Comparison of ENCODE assay signal across 26 mouse cellular contexts in the genomic region with DNA sequence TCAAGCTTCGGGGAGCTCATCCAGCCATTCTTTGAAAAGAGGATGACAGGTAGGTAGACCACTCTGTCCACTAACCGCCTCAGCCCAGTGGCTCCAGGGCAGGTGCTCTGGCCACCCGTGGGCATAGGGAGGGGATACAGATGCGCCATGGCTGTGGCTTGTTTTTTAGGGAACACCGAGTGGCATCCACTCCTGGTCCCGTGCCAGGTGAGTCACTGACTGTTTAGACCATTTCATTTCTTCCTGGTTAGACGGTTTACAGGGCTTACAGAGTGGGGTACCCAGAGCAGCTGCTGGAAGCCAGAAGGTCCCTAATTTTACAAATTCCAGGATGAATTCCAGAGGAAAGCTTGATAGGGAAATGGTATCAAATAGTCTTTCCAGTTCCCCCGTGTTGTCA. TPM values are rescaled to one million over a fixed set of nuclear protein-coding genes. Genes with fewer than 3 reads are reported as not detected.
DNase-seq lines count a peak whose midpoint lies in the region; ATAC-seq and TF ChIP-seq lines count a peak whose summit lies in the region.
"Had no signal": no experiment of that assay in that cellular context is flagged by ENCODE, and none has a peak within 500 bp of the region (broad histone marks: within the 10 kb centered on the region; RNA-seq: fewer than 3 reads in every experiment).

No protein-coding gene starts in this region.

- ATAC-seq in midbrain, postnatal 0 days (ENCODE audit: low FRiP score) = no peak
- ATAC-seq: forebrain, embryonic 13.5 days; hindbrain, embryonic 16.5 days; intestine, embryonic 16.5 days had no signal

- DNase-seq in kidney, postnatal 10 days = peak; percentile 24
- DNase-seq in kidney, postnatal 14 days = no peak
- DNase-seq in Muller cell, postnatal 12 days (ENCODE audit: inconsistent ontology term) = peak; percentile 45
- peak; percentile 52 for DNase-seq in adrenal gland, postnatal 10 days
- DNase-seq in midbrain, postnatal 0 days (ENCODE audit: low spot score) = no peak
- no peak for DNase-seq in thymus, postnatal 25 days
- DNase-seq in c-Kit-positive CD71-positive TER-119-positive erythroid progenitor cells, embryonic 14.5 days (ENCODE audit: low spot score) = no peak
- DNase-seq: cerebellum, adult 2 months; embryo, embryonic 11 days; gastrocnemius, adult 2 months; kidney, adult 9 months; lung, adult 18-20 months; lung, postnatal 10 days; right cerebral cortex, adult 18-20 months; thymus, adult 18-20 months had no signal

- no peaks in the 10 kb centered on the region for H3K4me1 ChIP-seq in midbrain, postnatal 0 days (ENCODE audit: insufficient read depth, low read length)
- H3K4me1 ChIP-seq: limb, embryonic 12.5 days; stomach, embryonic 15.5 days had no signal

- no peak overlapping the region for H3K4me2 ChIP-seq in midbrain, postnatal 0 days (ENCODE audit: low read depth, low read length, poor library complexity, severe bottlenecking)
- H3K4me2 ChIP-seq: embryonic facial prominence, embryonic 13.5 days; forebrain, embryonic 13.5 days; heart, embryonic 11.5 days; limb, embryonic 12.5 days; liver, embryonic 11.5 days; midbrain, embryonic 12.5 days; stomach, embryonic 15.5 days had no signal

- no peak for TF ChIP-seq CTCF in midbrain, postnatal 0 days (IDR thresholded peaks at IDR 0.05)

- 0 out of 2 replicates have a peak overlapping the region, but pooled peaks have one; percentile 12 for H3K27ac ChIP-seq in midbrain, postnatal 0 days (ENCODE audit: low read depth, low read length)
- H3K27ac ChIP-seq: embryonic facial prominence, embryonic 13.5 days; forebrain, embryonic 13.5 days; gastrocnemius, adult 2 months; limb, embryonic 12.5 days; midbrain, embryonic 12.5 days; stomach, embryonic 15.5 days had no signal

- no peak overlapping the region for H3K9ac ChIP-seq in midbrain, postnatal 0 days (replicated peaks; ENCODE audit: low read length, poor library complexity, severe bottlenecking)
- H3K9ac ChIP-seq: embryonic facial prominence, embryonic 13.5 days; forebrain, embryonic 13.5 days; limb, embryonic 12.5 days; midbrain, embryonic 12.5 days; stomach, embryonic 15.5 days had no signal

- no peak overlapping the region for H3K4me3 ChIP-seq in midbrain, postnatal 0 days (ENCODE audit: low read depth, low read length)
- H3K4me3 ChIP-seq: embryonic facial prominence, embryonic 13.5 days; forebrain, embryonic 13.5 days; gastrocnemius, adult 2 months; limb, embryonic 12.5 days; midbrain, embryonic 12.5 days; stomach, embryonic 15.5 days had no signal

- no peaks in the 10 kb centered on the region for H3K9me3 ChIP-seq in midbrain, postnatal 0 days (ENCODE audit: low read length)
- H3K9me3 ChIP-seq: embryonic facial prominence, embryonic 13.5 days; forebrain, embryonic 13.5 days; limb, embryonic 12.5 days; midbrain, embryonic 12.5 days; stomach, embryonic 15.5 days had no signal

- WGBS in midbrain, postnatal 0 days = 71% methylated on average over 8 of the region's 8 CpGs

- H3K27me3 ChIP-seq in midbrain, postnatal 0 days (ENCODE audit: insufficient read depth, low read length) = no peaks in the 10 kb centered on the region
- H3K27me3 ChIP-seq: midbrain, embryonic 12.5 days; stomach, embryonic 15.5 days had no signal

- H3K36me3 ChIP-seq in midbrain, postnatal 0 days (ENCODE audit: insufficient read depth, low read length) = no peaks in the 10 kb centered on the region
- H3K36me3 ChIP-seq: embryonic facial prominence, embryonic 13.5 days; limb, embryonic 12.5 days; midbrain, embryonic 12.5 days; stomach, embryonic 15.5 days had no signal

RNA-seq across cellular contexts. Expression of a gene that starts 42.7 kb away (rescaled TPM):
- under 1 TPM; 0.18 to 0.33 TPM for total RNA-seq in adrenal gland, postnatal 10 days (2021)
- total RNA-seq in midbrain, postnatal 0 days (2014; rRNA removed) = 2.3 and 2.8 TPM in 2 replicates
- 4.9 and 5.3 TPM in 2 replicates for polyA plus RNA-seq in midbrain, postnatal 0 days (2015; fragmentation: Nextera tagmentation; extraction: Ambion mirVana)
- total RNA-seq: gastrocnemius, adult 2 months; granulocyte monocyte progenitor cell, adult 5-6 weeks had no signal

RNA-seq across cellular contexts. Expression of a gene that starts 43.2 kb away (rescaled TPM):
- 1 to 10 TPM; 1.4 to 2.1 TPM for total RNA-seq in adrenal gland, postnatal 10 days (2021)
- total RNA-seq in midbrain, postnatal 0 days (2014; rRNA removed) = not detected in 2 replicates
- 2.5 and 2.7 TPM in 2 replicates for polyA plus RNA-seq in midbrain, postnatal 0 days (2015; fragmentation: Nextera tagmentation; extraction: Ambion mirVana)
- total RNA-seq: gastrocnemius, adult 2 months; left cerebral cortex, postnatal 14 days had no signal

Comparison
In these comparisons a context has a peak if more than half of its experiments do, and no peak if none do; other contexts are left out.
1. DNase-seq: peak in kidney, postnatal 10 days (single experiment), Muller cell, postnatal 12 days (single experiment) and adrenal gland, postnatal 10 days (single experiment); none in kidney, postnatal 14 days (single experiment), midbrain, postnatal 0 days (single experiment), thymus, postnatal 25 days (single experiment) and c-Kit-positive CD71-positive TER-119-positive erythroid progenitor cells, embryonic 14.5 days (single experiment).